In genomic region chrX:53670294-53670693, GRCm38 (mm10) we compare ENCODE assay signal across 8 mouse cellular contexts. TPM values are rescaled to one million over a fixed set of nuclear protein-coding genes. Genes with fewer than 3 reads are reported as not detected.
DNase-seq lines count a peak whose midpoint lies in the region; ATAC-seq and TF ChIP-seq lines count a peak whose summit lies in the region.

Rtl8b (minus strand) TSS chrX:53670408.

- no peak for TF ChIP-seq CTCF in thymus, adult 2 months (IDR thresholded peaks at IDR 0.05; ENCODE audit: borderline replicate concordance, control insufficient read depth, extremely low read depth, insufficient read depth, low read length, poor library complexity)

- H3K4me3 ChIP-seq in hindbrain, embryonic 11.5 days (ENCODE audit: low read depth, low read length), result peak within 1 kb of the TSS; percentile 25
- H3K4me3 ChIP-seq in lung, embryonic 16.5 days (ENCODE audit: low read length), result peak within 1 kb of the TSS; percentile 43
- H3K4me3 ChIP-seq in thymus, adult 2 months (ENCODE audit: control insufficient read depth, insufficient read depth, low read length), result peak within 1 kb of the TSS; percentile 71

- H3K4me1 ChIP-seq in hindbrain, embryonic 11.5 days (replicated peaks; ENCODE audit: control insufficient read depth, insufficient read depth, low read length), result no peaks in the 10 kb centered on the region
- H3K4me1 ChIP-seq in lung, embryonic 16.5 days (replicated peaks; ENCODE audit: control insufficient read depth, insufficient read depth, low read length), result no peaks in the 10 kb centered on the region
- H3K4me1 ChIP-seq in thymus, adult 2 months (replicated peaks; ENCODE audit: control insufficient read depth, insufficient read depth, low read length), result 0 out of 2 replicates have a peak, but pooled peaks cover 2% of the 10 kb centered on the region

- H3K27me3 ChIP-seq in hindbrain, embryonic 11.5 days (ENCODE audit: control insufficient read depth, insufficient read depth, low read length), result no peaks in the 10 kb centered on the region
- no peaks in the 10 kb centered on the region for H3K27me3 ChIP-seq in lung, embryonic 16.5 days (ENCODE audit: control insufficient read depth, insufficient read depth, low read depth, low read length)
- H3K27me3 ChIP-seq in thymus, adult 2 months (ENCODE audit: control insufficient read depth, insufficient read depth, low read length), result no peaks in the 10 kb centered on the region

- H3K36me3 ChIP-seq in hindbrain, embryonic 11.5 days (ENCODE audit: control insufficient read depth, insufficient read depth, low read length), result no peaks in the 10 kb centered on the region
- H3K36me3 ChIP-seq in lung, embryonic 16.5 days (ENCODE audit: control insufficient read depth, insufficient read depth, low read length), result no peaks in the 10 kb centered on the region
- H3K36me3 ChIP-seq in thymus, adult 2 months (ENCODE audit: control insufficient read depth, insufficient read depth, low read length), result no peaks in the 10 kb centered on the region

- 13% methylated on average over 11 of the region's 15 CpGs for WGBS in hindbrain, embryonic 11.5 days
- 15% methylated on average over 12 of the region's 15 CpGs for WGBS in lung, embryonic 16.5 days
- 0% methylated on average over 11 of the region's 15 CpGs for WGBS in thymus, adult 2 months

- DNase-seq in MN1 (ENCODE audit: low spot score), result peak; percentile 81
- peak; percentile 76 for DNase-seq in cerebellum, adult 8-10 months
- peak; percentile 73 to 76 for DNase-seq in frontal cortex, postnatal 10 days (ENCODE audit: low spot score in 2 of 2)
- peak; percentile 81 for DNase-seq in hindbrain, embryonic 11.5 days (ENCODE audit: low spot score)
- peak; percentile 93 for DNase-seq in layer of hippocampus, adult 9-11 months
- peak; percentile 76 for DNase-seq in ovary, adult 18-20 months (ENCODE audit: low spot score)
- DNase-seq in thymus, adult 2 months, result peak; percentile 68

- peak; percentile 92 for ATAC-seq in hindbrain, embryonic 11.5 days (ENCODE audit: low FRiP score)
- peak; percentile 95 for ATAC-seq in lung, embryonic 16.5 days (ENCODE audit: low read depth)

- TF ChIP-seq POLR2A in thymus, adult 2 months (IDR thresholded peaks at IDR 0.05; ENCODE audit: control insufficient read depth, extremely low read depth, insufficient read depth, low read length, poor library complexity), result no peak

- no peak within 1 kb of the TSS for H3K27ac ChIP-seq in hindbrain, embryonic 11.5 days (ENCODE audit: low read depth, low read length)
- H3K27ac ChIP-seq in lung, embryonic 16.5 days (ENCODE audit: low read length), result peak within 1 kb of the TSS; percentile 46
- no peak within 1 kb of the TSS for H3K27ac ChIP-seq in thymus, adult 2 months (ENCODE audit: control insufficient read depth, insufficient read depth, low read length)

- peak within 1 kb of the TSS; percentile 25 for H3K4me2 ChIP-seq in hindbrain, embryonic 11.5 days (replicated peaks; ENCODE audit: low read depth, low read length)
- H3K4me2 ChIP-seq in lung, embryonic 16.5 days (ENCODE audit: low read depth, low read length), result peak within 1 kb of the TSS; percentile 54

- no peaks in the 10 kb centered on the region for H3K9me3 ChIP-seq in hindbrain, embryonic 11.5 days (ENCODE audit: control insufficient read depth, low read length)
- H3K9me3 ChIP-seq in lung, embryonic 16.5 days (ENCODE audit: control insufficient read depth, low read length), result no peaks in the 10 kb centered on the region

- no peak within 1 kb of the TSS for H3K9ac ChIP-seq in hindbrain, embryonic 11.5 days (ENCODE audit: low read depth, low read length)
- H3K9ac ChIP-seq in lung, embryonic 16.5 days (ENCODE audit: low read length), result peak within 1 kb of the TSS; percentile 41; the same call in 1 of the 2 replicates

RNA-seq across cellular contexts. Expression of gene Rtl8b, which starts in this region (rescaled TPM):
- 82.8 and 85.5 TPM in 2 replicates for polyA plus RNA-seq in hindbrain, embryonic 11.5 days (2014; fragmentation: Nextera tagmentation; extraction: Ambion mirVana)
- 73.3 and 75.5 TPM in 2 replicates for polyA plus RNA-seq in lung, embryonic 16.5 days (2015; fragmentation: Nextera tagmentation; extraction: Ambion mirVana)
- polyA plus RNA-seq in thymus, adult 2 months (2012; rRNA removed), result 103 and 115 TPM in 2 replicates
